Mouse (Mus musculus) erythroblast, embryonic 14.5 days (primary cell): ENCODE measurements at regions not wholly inside any gene's neighbourhood (a gene's known extent, or its start where the extent isn't known, plus 50 kb on each side); places are given as distances from the start of the nearest gene placed in this dataset.

ENCODE experiments used
- GATA1 ChIP-seq: IDR thresholded peaks from 2 replicates; pipeline ENCODE4 v1.6.1; 2012; ENCODE audit warnings: low read length, inconsistent platforms, mixed read lengths
- TAL1 ChIP-seq: IDR thresholded peaks from 3 replicates; pipeline ENCODE4 v1.6.1; 2012; ENCODE audit warnings: low read length, inconsistent platforms, mixed read lengths

- TF ChIP-seq TAL1 (no peak), GATA1 (no peak)
Measured at GRCm38 (mm10) chr1:137698876-137699275, 476.6 kb downstream of the Ptprc start.
